Mouse (Mus musculus) megakaryocyte, embryonic 14.5 days (primary cell): ENCODE data around the gene Tmem234. TPM values are rescaled to one million over a fixed set of nuclear protein-coding genes. Genes with fewer than 3 reads are reported as not detected.
A peak's percentile ranks its signal among the peaks of the same experiment; 100 is the strongest.

Experiments used
- H3K27me3 ChIP-seq: replicated peaks from 2 replicates; pipeline ENCODE3; 2012; ENCODE audit warnings: inconsistent platforms
- H3K36me3 ChIP-seq: replicated peaks from 2 replicates; pipeline ENCODE3; 2012; ENCODE audit warnings: low read length, inconsistent platforms, mixed read lengths
- H3K4me1 ChIP-seq: 2 replicates; pipeline ENCODE4 v1.6.1; 2012; ENCODE audit warnings: inconsistent platforms
- H3K4me3 ChIP-seq: replicated peaks from 2 replicates; pipeline ENCODE3; 2012; ENCODE audit warnings: moderate library complexity, mild to moderate bottlenecking, inconsistent platforms
- H3K9me3 ChIP-seq: 2 replicates; pipeline ENCODE4 v1.6.1; 2012; ENCODE audit warnings: inconsistent platforms
- FLI1 ChIP-seq: IDR thresholded peaks from 2 replicates; pipeline ENCODE4 v1.6.1; 2012; ENCODE audit warnings: low read length, inconsistent platforms, mixed read lengths
- GATA1 ChIP-seq: IDR thresholded peaks from 3 replicates; pipeline ENCODE4 v1.6.1; 2012; ENCODE audit warnings: mixed read lengths, low read length, inconsistent platforms, borderline replicate concordance
- polyA plus RNA-seq: library from polyadenylated mRNA; stranded (reverse); fragments of >175 nt; gene quantifications from 2 replicates; pipeline ENCODE4 v1.2.3, GENCODE M21; 2012; ENCODE audit warnings: low replicate concordance; ENCODE audit not compliant: insufficient read depth

The Tmem234 gene
- polyA plus RNA-seq, 1 experiment = 305 TPM

GRCm38 (mm10) chr4:129631867-129632266 lies 31.4 kb downstream of the Tmem234 start:
- peaks cover 30% of the 10 kb centered on the region for H3K4me1 ChIP-seq

GRCm38 (mm10) chr4:129633852-129634251 lies 33.4 kb downstream of the Tmem234 start:
- no peak for TF ChIP-seq GATA1
- no peak for TF ChIP-seq FLI1
- H3K27me3 ChIP-seq = no peaks in the 10 kb centered on the region
- no peak overlapping the region for H3K4me3 ChIP-seq
- H3K4me1 ChIP-seq = peaks cover 42% of the 10 kb centered on the region
- H3K36me3 ChIP-seq = peaks cover 94% of the 10 kb centered on the region
- H3K9me3 ChIP-seq = no peaks in the 10 kb centered on the region

More at GRCm38 (mm10) chr4:129631867-129632266, 31.4 kb downstream of the Tmem234 start:
- Histone ChIP-seq H3K4me3 (no peak overlapping the region), H3K27me3 (no peaks in the 10 kb centered on the region), H3K9me3 (no peaks in the 10 kb centered on the region), H3K36me3 (peaks cover 97% of the 10 kb centered on the region)
- no peak for TF ChIP-seq GATA1
- TF ChIP-seq FLI1 = no peak

- Histone ChIP-seq H3K9me3 (no peaks in the 10 kb centered on the region), H3K36me3 (peaks cover 61% of the 10 kb centered on the region), H3K4me1 (peaks cover 39% of the 10 kb centered on the region), H3K4me3 (peak overlapping the region; percentile 95), H3K27me3 (no peaks in the 10 kb centered on the region)
- no peak for TF ChIP-seq FLI1
- no peak for TF ChIP-seq GATA1
Measured at GRCm38 (mm10) chr4:129639221-129639620, 38.8 kb downstream of the Tmem234 start.

- H3K27me3 ChIP-seq = no peaks in the 10 kb centered on the region
- peaks cover 39% of the 10 kb centered on the region for H3K4me1 ChIP-seq
- H3K9me3 ChIP-seq = no peaks in the 10 kb centered on the region
- H3K4me3 ChIP-seq = peak overlapping the region; percentile 95
- TF ChIP-seq FLI1 (no peak), GATA1 (no peak)
- peaks cover 61% of the 10 kb centered on the region for H3K36me3 ChIP-seq
Measured at GRCm38 (mm10) chr4:129640101-129640637, 39.7 kb downstream of the Tmem234 start.

- H3K27me3 ChIP-seq = no peaks in the 10 kb centered on the region
- H3K36me3 ChIP-seq = peaks cover 62% of the 10 kb centered on the region
- peaks cover 46% of the 10 kb centered on the region for H3K4me1 ChIP-seq
- no peaks in the 10 kb centered on the region for H3K9me3 ChIP-seq
- H3K4me3 ChIP-seq = peak within 1 kb of the TSS; percentile 95
- no peak for TF ChIP-seq FLI1
- TF ChIP-seq GATA1 = no peak
Measured at GRCm38 (mm10) chr4:129640638-129641467, 40.4 kb downstream of the Tmem234 start, which contains the start of gene Txlna. Gene Txlna (minus strand): TSS chr4:129641065.

- TF ChIP-seq GATA1 (no peak), FLI1 (no peak)
- Histone ChIP-seq H3K36me3 (peaks cover 62% of the 10 kb centered on the region), H3K4me3 (peak overlapping the region; percentile 95)
Measured at GRCm38 (mm10) chr4:129641756-129642155, 41.3 kb downstream of the Tmem234 start.

GRCm38 (mm10) chr4:129645204-129645603 lies 44.7 kb downstream of the Tmem234 start:
- Histone ChIP-seq H3K4me3 (no peak overlapping the region), H3K27me3 (no peaks in the 10 kb centered on the region), H3K9me3 (no peaks in the 10 kb centered on the region), H3K36me3 (peaks cover 72% of the 10 kb centered on the region), H3K4me1 (peaks cover 26% of the 10 kb centered on the region)
- TF ChIP-seq GATA1 = no peak
- TF ChIP-seq FLI1 = no peak

More at GRCm38 (mm10) chr4:129641756-129642155, 41.3 kb downstream of the Tmem234 start:
- Histone ChIP-seq H3K4me1 (peaks cover 48% of the 10 kb centered on the region), H3K9me3 (no peaks in the 10 kb centered on the region), H3K27me3 (no peaks in the 10 kb centered on the region)

- TF ChIP-seq GATA1 (no peak), FLI1 (no peak)
- peaks cover 97% of the 10 kb centered on the region for H3K36me3 ChIP-seq
Measured at GRCm38 (mm10) chr4:129648656-129649055, 48.2 kb downstream of the Tmem234 start.

GRCm38 (mm10) chr4:129650359-129650758 lies 49.9 kb downstream of the Tmem234 start:
- Histone ChIP-seq H3K4me1 (peaks cover 22% of the 10 kb centered on the region), H3K4me3 (no peak overlapping the region), H3K9me3 (no peaks in the 10 kb centered on the region), H3K36me3 (peaks cover 97% of the 10 kb centered on the region), H3K27me3 (no peaks in the 10 kb centered on the region)
- no peak for TF ChIP-seq FLI1
- TF ChIP-seq GATA1 = no peak

More at GRCm38 (mm10) chr4:129648656-129649055, 48.2 kb downstream of the Tmem234 start:
- Histone ChIP-seq H3K27me3 (no peaks in the 10 kb centered on the region), H3K9me3 (no peaks in the 10 kb centered on the region), H3K4me3 (no peak overlapping the region), H3K4me1 (peaks cover 27% of the 10 kb centered on the region)

- H3K4me1 ChIP-seq = peaks cover 8% of the 10 kb centered on the region
- TF ChIP-seq GATA1 (no peak), FLI1 (no peak)
- H3K4me3 ChIP-seq = no peak overlapping the region
- no peaks in the 10 kb centered on the region for H3K27me3 ChIP-seq
- H3K36me3 ChIP-seq = peaks cover 94% of the 10 kb centered on the region
- H3K9me3 ChIP-seq = no peaks in the 10 kb centered on the region
Measured at GRCm38 (mm10) chr4:129654770-129655169, 54.3 kb downstream of the Tmem234 start.
